Mouse (Mus musculus): ENCODE measurements around the gene Zbtb12.
"Not testable (repeated sequence)": the region's sequence is repeated elsewhere in the genome, so short reads cannot be mapped to it uniquely, and the experiment has no call there.

Zbtb12 gene

DNA sequence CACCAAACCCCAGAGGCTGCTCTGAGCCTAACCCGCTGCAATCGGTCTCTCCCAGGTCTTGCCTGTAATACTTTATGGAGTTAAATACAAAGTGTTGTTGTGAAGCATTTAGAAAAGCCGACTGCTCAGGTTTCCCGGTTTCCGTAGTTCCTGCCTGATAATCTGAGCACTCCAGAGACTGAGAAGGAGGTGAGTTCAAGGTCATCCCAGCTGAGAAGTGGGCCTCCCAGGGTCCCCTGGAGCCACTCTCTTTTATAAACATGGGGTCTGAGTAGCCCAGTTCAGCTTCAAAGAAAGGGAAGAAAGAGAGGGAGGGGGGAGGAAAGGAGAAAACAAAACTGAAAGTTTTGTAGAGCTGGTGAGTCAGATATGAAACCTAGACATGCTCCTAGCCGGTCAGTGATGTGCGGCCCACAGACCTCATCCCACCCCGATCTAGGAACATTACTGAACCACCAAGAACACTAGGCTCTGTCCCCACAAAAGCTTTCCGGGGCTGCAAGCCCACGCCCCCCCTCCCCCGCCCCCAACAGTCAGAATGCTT is at the start of gene Zbtb12:
TSS of gene Zbtb12 (plus strand) at position 148 of the 544 bp plus-strand sequence.
- DNase-seq (ENCODE audit: low spot score in 2 of 2) = no peak

DNA sequence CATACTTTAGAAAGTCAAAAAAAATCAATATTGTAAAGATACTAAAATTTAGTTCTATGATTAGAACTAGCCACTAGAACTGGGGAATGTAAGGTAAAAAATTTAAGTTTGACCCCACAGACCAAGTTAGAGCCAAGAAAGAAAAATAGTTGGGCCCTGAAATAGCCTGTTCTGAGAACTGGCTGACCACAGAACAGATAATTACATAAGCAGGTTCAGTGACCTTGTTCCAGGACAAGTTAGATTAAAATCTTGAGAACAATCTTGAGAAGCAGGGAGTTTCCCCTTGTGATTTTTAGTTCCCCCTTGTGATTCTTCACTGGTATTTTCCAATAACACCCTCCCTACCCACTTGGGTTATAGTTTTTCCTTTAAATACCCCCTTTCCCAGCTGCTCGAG is 48.5 kb upstream of the Zbtb12 start:
- not testable (repeated sequence) for DNase-seq (ENCODE audit: low spot score in 2 of 2)

DNA sequence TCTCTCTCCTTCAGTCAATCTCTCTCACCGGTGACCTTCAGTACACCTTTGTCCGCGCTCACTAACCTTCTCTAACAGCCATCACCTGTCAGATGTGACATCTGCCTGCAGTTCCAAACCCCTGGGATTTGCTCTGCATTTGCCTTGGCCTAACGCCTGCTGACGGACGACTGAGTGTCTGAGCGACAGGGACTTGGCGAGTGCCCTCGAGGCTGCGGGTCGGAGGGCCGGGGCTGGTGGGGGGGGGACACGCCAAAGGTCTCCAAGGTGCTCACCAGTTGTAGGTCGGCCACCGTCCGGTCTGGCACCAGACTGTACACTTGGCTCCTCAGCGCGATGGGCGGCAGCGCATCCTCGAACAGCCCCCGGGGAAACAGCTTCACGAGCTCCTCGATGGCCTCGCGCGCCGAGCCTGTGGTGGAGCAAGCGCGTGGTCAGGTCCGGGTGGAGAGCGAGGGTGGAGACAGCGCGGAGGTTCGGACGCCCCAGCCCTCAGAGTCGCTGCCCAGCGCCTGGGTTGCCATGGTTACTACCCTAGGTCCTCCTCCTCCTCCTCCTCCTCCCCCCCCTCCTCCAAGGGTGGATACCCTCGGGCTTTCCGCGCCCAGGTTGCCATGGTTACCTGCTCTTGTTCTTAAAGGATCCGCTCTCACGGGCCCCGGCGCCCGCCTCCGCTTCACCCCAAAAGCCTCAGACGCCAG is 43.0 kb upstream of the Zbtb12 start:
- DNase-seq (ENCODE audit: low spot score in 2 of 2) = no peak

GRCm38 (mm10) chr17:34836856-34837221 is 42.4 kb upstream of the Zbtb12 start, which contains the start of the genes Stk19 and Dxo:
Stk19 (minus strand) TSS chr17:34836945.
Dxo (plus strand) TSS chr17:34837019.
- DNase-seq (ENCODE audit: low spot score in 2 of 2) = peak; percentile 98 to 99

GRCm38 (mm10) chr17:34837464-34838324 is 41.6 kb upstream of the Zbtb12 start:
- no peak for DNase-seq (ENCODE audit: low spot score in 2 of 2)

DNA sequence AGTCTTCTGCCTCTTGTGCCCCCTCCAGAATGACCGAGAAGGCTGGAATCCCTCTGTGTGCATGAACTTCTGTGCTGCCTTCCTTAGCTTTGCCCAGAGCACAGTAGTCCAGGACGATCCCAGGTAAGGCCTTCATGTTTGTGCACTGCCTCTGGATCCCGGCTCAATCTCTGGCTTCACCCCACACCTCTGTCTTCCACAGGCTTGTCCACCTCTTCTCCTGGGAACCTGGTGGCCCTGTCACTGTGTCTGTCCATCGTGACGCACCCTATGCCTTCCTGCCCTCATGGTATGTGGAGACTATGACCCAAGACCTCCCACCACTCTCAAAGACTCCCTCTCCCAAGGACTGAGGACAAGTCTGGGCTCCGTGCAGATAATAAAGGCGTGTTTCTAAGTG is 40.5 kb upstream of the Zbtb12 start:
- DNase-seq (ENCODE audit: low spot score in 2 of 2) = no peak

GRCm38 (mm10) chr17:34840736-34841307 is 38.5 kb upstream of the Zbtb12 start:
- DNase-seq (ENCODE audit: low spot score in 2 of 2) = no peak

DNA sequence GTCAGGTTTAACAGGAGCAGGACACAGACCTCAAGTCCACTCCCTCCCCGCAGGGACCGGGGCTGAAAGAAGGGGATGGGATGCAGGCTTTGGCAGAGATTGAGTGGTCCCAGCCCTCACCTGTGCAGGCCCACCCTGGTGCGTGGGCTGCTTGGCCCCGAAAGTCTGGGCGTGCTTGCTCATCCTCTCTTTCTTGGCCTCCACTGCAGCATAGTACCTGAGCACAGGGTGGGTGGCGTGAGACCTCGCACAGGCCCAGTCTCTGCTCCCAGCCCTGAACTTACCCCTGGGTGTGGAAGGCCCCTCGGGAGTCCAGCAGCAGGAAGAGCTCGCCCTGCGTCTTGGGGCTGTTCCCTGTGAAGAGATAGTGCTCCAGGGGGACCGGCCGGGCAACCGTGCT is 34.4 kb upstream of the Zbtb12 start:
- DNase-seq (ENCODE audit: low spot score in 2 of 2) = no peak

- no peak for DNase-seq (ENCODE audit: low spot score in 2 of 2)
These were observed 32.1 kb upstream of the Zbtb12 start for GRCm38 (mm10) chr17:34847192-34847591.

GRCm38 (mm10) chr17:34847615-34848014 is 31.7 kb upstream of the Zbtb12 start:
- no peak for DNase-seq (ENCODE audit: low spot score in 2 of 2)

- peak; percentile 96 to 98 for DNase-seq (ENCODE audit: low spot score in 2 of 2)
These were observed 29.4 kb upstream of the Zbtb12 start, which contains the start of the genes Skiv2l and Nelfe for GRCm38 (mm10) chr17:34849722-34850516. Skiv2l (minus strand) TSS chr17:34850210. Nelfe (plus strand) TSS chr17:34850391.

DNA sequence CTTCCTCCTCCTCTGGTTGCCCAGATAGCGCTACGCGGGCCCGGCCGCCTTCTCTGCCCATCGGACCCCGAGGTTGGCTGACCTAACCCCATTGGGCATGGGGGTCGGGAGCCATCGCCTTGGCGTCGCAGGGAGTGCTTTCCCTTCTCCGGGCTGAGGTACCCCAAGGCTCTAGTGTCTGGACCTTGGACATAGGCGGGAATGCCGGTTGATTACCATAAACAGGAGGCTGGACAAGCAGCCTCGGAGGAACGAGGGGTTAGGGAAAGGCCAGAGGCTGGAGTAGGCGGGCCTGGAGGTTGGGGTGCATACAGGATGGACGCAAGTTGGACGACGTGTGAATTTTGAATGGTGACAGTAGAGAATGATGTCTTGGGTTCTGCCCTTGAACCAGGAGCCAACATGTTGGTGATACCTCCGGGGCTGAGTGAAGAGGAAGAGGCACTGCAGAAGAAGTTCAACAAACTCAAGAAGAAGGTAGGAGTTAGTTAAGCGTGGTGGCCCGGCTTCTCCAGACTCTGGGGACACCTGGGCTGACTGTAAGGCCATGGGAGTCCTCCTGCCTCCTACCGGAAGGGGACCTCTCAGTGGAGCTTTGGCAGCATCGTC is 28.7 kb upstream of the Zbtb12 start:
- DNase-seq (ENCODE audit: low spot score in 2 of 2) = no peak

DNA sequence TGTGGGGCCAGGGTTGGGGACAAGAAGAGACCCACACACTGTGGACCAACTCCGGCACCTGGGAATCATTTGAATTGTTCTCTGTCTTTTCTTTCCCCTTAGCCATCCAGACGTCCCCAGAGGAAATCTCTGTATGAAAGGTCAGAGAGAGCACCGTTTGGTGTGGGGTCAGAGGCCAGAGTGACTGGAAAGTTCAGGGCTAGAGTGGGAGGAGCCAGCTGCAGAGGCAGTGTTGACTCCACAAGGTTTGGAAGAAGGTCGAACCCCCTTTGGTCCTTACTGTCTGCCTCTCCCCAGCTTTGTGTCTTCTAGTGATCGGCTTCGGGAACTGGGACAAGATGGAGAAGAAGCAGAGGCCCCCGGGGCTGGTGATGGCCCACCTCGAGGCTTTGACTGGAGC is 25.8 kb upstream of the Zbtb12 start:
- DNase-seq (ENCODE audit: low spot score in 2 of 2) = no peak

GRCm38 (mm10) chr17:34854761-34855160 is 24.5 kb upstream of the Zbtb12 start:
- DNase-seq (ENCODE audit: low spot score in 2 of 2) = no peak

DNA sequence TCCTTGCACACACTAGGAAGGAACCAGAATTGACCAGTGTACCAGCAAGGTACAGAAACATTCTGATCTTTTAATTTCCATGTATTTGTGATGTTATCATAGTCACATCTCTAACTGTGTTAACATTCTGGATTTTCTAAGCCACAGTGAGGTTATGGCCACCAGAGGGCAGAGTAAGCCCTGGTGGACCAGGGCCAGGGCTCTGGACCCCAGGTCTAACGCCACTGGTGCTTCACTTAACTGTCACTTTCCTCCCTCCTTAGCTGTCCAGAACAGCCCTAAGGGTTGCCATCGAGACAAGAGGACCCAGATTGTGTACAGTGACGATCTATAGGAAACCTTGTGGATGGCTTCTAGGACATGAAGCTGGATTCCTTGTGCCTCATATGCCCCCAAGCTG is 23.5 kb upstream of the Zbtb12 start:
- DNase-seq (ENCODE audit: low spot score in 2 of 2) = no peak

GRCm38 (mm10) chr17:34858670-34859069 is 20.6 kb upstream of the Zbtb12 start:
- no peak for DNase-seq (ENCODE audit: low spot score in 2 of 2)

DNA sequence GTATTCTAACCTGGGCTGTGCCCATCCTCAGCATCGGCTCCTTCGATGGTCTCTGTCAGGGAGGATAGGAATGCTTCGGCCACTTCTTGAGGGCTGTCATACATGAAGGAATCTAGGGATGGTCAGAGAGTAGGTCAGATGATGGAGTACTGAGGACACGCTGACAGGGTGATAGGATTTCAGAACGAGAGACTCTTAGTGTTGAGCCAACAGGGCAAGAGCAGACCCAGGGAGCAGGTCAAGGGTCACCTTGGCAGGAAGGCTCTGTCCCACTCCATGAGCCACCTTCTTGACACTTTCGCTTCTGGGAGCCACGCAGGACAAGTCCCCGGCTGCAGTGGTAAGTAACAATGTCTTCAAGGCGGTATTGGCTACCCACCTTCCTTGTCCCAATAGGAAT is 18.8 kb upstream of the Zbtb12 start:
- DNase-seq (ENCODE audit: low spot score in 2 of 2) = no peak

GRCm38 (mm10) chr17:34861704-34862415 is 17.4 kb upstream of the Zbtb12 start:
- DNase-seq (ENCODE audit: low spot score in 2 of 2) = no peak

DNA sequence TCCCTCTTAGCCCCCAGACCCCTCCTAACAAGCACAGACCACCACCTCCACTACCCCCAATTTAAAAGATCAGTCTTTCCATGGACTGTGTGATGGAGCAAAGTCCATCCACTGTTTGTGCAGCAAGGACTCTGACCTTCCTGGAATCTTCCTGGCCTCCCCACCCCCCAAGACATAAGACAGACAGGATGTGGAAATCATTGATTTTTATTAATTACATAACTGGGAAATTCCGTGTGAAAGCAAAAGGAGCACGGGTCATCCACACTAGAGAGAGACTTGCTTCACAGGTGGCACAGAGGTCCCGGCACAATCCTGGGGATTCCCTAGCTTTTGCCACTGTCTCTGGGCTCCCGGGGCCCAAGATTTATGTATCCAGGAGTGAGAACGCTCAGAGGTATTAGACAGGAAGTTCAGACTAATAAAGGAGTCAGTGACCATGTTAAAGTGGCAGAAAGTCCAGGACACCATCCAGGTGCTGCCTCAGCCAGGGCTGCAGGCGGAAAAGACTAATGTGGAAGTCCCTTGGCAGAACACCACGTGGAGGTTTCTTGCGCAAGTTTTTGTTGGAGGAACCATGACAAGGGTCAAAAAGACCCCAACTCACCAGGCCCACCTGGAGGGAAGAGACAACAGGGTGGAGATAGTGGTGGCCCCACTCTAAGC is 16.7 kb upstream of the Zbtb12 start, which contains the start of gene Cfb:
TSS of gene Cfb (minus strand) at position 103 of the 666 bp plus-strand sequence.
- no peak for DNase-seq (ENCODE audit: low spot score in 2 of 2)

GRCm38 (mm10) chr17:34865981-34866380 is 13.3 kb upstream of the Zbtb12 start:
- DNase-seq (ENCODE audit: low spot score in 2 of 2) = no peak
